Mouse (Mus musculus) ovary, postnatal 14 days (tissue): ENCODE results near the gene Nme7.

Experiments used
- DNase-seq: peaks from one replicate; pipeline ENCODE4 v3.0.0; 2022; ENCODE audit warnings: low spot score

Gene Nme7

GRCm38 (mm10) chr1:164460921-164461697 is 157.2 kb downstream of the Nme7 start:
- DNase-seq: no peak

GRCm38 (mm10) chr1:164461726-164462125 is 157.8 kb downstream of the Nme7 start:
- DNase-seq: no peak

DNA sequence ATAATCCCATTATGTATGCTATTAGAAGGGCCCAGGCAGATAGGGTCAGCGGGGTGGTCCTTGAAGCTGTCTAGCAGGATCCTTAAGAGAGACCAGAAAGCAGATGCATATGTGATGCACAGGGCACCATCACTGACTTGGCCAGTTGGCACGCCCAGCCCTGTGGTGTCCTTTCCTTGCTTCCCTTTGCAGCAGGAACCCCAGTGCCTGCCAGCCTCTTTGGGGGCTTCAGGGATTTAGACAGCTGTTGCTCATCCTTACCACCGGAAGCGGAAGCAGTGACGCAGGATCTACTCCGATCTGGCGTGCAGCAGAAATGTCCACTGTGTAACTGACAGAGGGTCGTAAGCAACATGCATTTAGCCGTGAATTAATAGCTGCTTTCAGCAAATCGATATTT is 163.5 kb downstream of the Nme7 start:
- no peak for DNase-seq

DNA sequence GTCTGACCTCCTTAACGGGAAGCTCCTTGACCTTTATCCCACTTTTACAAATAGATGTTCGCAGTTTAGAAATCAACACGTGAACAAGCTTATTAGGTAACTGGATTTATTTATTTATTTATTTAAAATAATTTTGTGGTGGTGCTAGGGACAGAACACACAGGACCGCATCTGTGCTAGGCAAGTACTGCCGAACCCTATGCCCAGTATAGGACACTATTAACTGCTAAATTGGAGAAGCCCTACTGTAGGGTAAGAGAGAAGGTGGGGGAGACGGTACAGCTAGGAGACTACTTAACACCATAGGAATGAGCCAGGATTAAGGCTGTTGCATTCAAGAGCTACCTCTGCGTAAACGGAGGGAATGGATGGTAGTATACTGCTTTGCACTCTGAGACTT is 164.4 kb downstream of the Nme7 start:
- no peak for DNase-seq

DNA sequence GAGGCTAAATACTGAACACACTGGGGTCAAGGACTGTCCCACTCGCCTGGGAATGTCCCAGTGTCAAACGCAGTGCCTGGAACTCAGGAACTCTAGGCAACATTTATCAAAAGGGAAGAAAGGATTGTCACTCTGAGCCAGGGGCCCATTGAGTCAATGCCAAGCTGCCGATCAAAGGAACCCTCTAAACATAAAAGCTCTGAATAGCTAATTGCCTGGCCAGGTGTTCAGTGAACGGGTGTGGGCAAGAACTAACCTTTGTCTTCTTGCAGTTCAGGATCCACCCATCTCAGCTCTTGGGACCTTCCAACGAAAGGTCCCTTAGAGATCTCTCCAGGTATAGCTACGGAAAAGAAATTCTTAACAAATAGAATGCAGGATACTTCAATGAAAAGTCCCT is 167.1 kb downstream of the Nme7 start:
- DNase-seq: no peak

- no peak for DNase-seq
Observed at GRCm38 (mm10) chr1:164471632-164472031, 167.7 kb downstream of the Nme7 start.

GRCm38 (mm10) chr1:164473398-164473797 is 169.5 kb downstream of the Nme7 start:
- no peak for DNase-seq

GRCm38 (mm10) chr1:164474310-164474709 is 170.4 kb downstream of the Nme7 start:
- no peak for DNase-seq

GRCm38 (mm10) chr1:164474778-164475511 is 171.0 kb downstream of the Nme7 start:
- no peak for DNase-seq

DNA sequence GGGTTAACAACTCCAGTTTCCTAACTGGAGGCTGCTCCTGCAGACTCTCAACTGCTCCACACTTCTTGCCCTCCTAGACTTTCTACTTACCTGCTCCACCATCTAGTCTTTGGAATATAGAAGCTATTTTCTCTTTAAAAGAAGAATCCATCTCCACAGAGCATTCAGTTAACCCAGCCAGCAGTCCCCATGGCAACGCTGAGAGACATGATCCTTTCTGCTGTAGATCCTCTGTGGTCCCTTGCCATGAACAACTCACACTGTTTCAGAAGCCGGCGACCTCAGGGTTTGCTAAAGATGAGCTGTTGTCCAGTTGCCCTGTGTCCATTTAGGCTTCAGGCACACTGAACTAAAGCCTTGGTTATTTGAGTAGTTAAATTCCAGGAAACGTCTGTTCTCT is 172.0 kb downstream of the Nme7 start:
- DNase-seq: no peak

- no peak for DNase-seq
Observed at GRCm38 (mm10) chr1:164480755-164481644, 177.1 kb downstream of the Nme7 start.

GRCm38 (mm10) chr1:164481645-164482354 is 177.9 kb downstream of the Nme7 start:
- no peak for DNase-seq

DNA sequence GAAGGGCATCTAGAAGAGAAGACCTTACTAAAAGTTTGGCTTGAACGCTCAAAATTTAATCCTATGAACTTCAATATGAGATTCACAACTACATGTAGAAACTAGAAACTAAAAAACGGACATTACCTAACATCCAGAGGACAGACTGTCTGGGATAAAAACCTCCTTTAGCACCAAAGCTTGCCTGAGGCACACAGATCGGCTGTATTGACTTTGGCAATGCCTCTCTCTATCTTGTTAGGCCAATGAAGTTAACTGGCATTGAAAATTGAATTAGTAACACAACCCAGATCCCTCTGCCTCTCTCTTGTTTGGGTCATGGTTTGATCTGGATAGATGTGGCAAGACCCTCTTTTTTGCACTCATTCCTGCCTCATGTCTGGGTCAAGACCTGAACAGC is 178.9 kb downstream of the Nme7 start:
- DNase-seq: no peak

GRCm38 (mm10) chr1:164483728-164484127 is 179.8 kb downstream of the Nme7 start:
- DNase-seq: no peak
